Mouse (Mus musculus) myocyte (in vitro differentiated cells): Measurements from ENCODE around the gene Hdhd5.

Source experiments
- MAX ChIP-seq: IDR thresholded peaks from one replicate; pipeline ENCODE4 v1.6.1; 2011; ENCODE audit warnings: low read depth, mild to moderate bottlenecking, control low read depth
- MYOD1 ChIP-seq, 3 experiments: IDR thresholded peaks; one replicate each; pipeline ENCODE4 v1.6.1; 2011; ENCODE audit warnings: control low read depth in 2 of 3, low read depth in 2 of 3, mild to moderate bottlenecking in 2 of 3, moderate library complexity in 1 of 3; ENCODE audit not compliant: insufficient read length in 2 of 3, control insufficient read depth in 1 of 3
- MYOG ChIP-seq, 3 experiments: IDR thresholded peaks; one replicate each; pipeline ENCODE4 v1.6.1; 2011; ENCODE audit warnings: control low read depth in 2 of 3, low read depth in 2 of 3, mild to moderate bottlenecking in 2 of 3; ENCODE audit not compliant: insufficient read length in 2 of 3, control insufficient read depth in 1 of 3, insufficient read depth in 1 of 3
- POLR2A ChIP-seq: IDR thresholded peaks from one replicate; pipeline ENCODE4 v1.6.1; 2011; ENCODE audit warnings: low read depth, mild to moderate bottlenecking, control low read depth, moderate library complexity; ENCODE audit not compliant: insufficient read length
- POLR2AphosphoS2 ChIP-seq: IDR thresholded peaks from one replicate; pipeline ENCODE4 v1.6.1; 2011; ENCODE audit warnings: low read depth, control low read depth; ENCODE audit not compliant: insufficient read length
- TCF3 ChIP-seq: IDR thresholded peaks from one replicate; pipeline ENCODE4 v1.6.1; 2011; ENCODE audit warnings: low read depth, control low read depth; ENCODE audit not compliant: insufficient read length

DNA sequence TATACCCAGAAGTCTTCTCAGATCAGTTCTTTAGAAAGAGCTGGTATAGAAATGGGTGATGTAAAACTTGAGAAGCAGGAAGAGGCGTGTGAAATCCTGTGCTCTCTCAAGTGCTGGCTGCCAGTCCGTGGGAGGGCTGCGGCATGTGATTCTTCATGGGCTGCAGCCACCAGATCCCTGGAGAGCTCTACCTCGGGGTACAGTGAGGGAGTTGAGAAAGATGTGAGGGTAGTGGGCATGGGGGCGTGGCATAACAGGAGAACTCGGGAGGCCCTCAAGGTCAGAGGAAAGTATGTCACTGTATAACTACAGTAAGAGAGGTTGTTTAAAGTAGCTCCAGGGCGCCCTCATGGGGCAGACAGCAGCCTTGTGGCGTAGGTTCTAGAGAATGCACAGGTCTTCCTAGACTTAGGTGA is 47.9 kb downstream of the Hdhd5 start:
- TF ChIP-seq MYOD1 (IDR thresholded peaks at IDR 0.05; ENCODE audit: control insufficient read depth in 1 of 3, insufficient read length in 2 of 3, low read depth in 2 of 3), result no peak
- TF ChIP-seq POLR2A, result no peak
- TF ChIP-seq MAX, result no peak
- TF ChIP-seq POLR2AphosphoS2, result peak; percentile 32
- no peak for TF ChIP-seq MYOG (IDR thresholded peaks at IDR 0.05; ENCODE audit: control insufficient read depth in 1 of 3, insufficient read depth in 1 of 3, insufficient read length in 2 of 3, low read depth in 2 of 3)
- TF ChIP-seq TCF3, result no peak
